Mouse (Mus musculus) mature B cell (primary cell): ENCODE data around the gene Atg2a.
"Not testable (repeated sequence)": the region's sequence is repeated elsewhere in the genome, so short reads cannot be mapped to it uniquely, and the experiment has no call there.

ENCODE experiments used
- in situ Hi-C: fragments of 300-500 bp; cut with MboI; formaldehyde crosslinking; loops from 2 replicates; pipeline ENCODE4 v1.14.3; 2019

Gene Atg2a

DNA sequence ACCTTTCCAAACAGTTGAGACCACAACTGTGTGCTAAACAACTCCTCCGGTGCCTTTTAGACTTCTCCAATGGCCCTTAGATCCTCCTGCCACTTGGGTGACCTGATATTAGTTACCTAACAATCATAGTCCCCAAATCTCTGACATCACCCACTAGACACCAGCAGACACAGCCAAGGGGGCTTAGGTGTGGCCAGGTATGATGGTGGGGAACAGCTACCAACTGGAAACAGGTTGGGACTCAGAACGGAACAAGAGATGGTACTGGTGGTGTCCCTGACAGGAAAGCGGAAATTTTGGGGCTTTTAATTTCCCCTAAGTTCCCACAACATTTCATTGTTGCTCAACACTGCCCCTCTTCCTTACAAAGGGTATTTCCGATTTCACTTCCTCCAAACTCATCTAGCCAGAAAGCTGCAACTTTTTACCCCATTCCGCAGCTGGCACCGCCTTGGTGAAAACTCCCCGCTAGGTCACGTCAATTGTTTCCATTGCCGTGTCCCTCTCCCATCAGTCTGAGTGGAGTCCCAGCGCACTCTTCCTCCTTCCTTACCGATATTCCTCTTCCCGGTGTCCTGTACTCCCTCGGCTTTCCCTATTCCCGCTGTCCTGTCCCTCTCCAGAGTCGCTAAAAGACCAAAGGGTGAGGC lies 34.4 kb downstream of the Atg2a start:
- in situ Hi-C loops, result no loop called here

DNA sequence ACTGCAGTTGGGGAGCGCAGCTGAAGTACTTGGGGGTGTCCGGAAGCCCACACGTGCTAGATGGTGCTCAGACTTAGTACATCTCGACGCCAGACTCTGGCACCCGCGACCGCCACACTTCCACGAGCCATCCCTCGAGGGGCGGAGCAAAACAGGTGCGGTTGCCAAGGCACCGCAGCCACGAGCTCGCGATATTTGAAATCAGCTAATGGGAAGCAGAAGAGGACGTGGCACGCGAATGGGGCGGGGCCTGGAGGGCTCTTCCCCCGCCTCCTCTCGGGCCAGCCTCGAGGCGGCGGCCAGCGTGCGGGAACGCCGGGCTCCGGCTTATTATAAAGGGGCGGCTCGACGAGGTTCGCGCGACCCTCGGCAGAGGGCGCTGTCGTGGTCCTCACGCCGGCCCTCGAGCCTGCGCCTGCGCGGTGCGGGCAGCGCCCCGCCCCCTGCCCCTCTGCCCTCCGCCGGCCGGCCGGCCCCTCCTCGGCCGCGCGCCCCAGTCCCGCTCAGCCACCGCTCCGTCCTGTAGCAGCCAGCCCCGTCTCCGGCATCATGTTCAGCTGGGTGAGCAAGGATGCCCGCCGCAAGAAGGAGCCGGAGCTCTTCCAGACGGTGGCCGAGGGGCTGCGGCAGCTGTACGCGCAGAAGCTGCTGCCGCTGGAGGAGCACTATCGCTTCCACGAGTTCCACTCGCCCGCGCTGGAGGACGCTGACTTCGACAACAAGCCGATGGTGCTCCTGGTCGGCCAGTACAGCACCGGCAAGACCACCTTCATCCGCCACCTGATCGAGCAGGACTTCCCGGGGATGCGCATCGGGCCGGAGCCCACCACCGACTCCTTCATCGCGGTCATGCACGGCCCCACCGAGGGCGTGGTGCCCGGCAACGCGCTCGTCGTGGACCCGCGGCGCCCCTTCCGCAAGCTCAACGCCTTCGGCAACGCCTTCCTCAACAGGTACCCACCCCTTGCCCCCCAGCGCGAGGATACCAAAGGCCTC lies 35.3 kb downstream of the Atg2a start, which contains the start of gene Ehd1:
Gene Ehd1, plus strand, starts transcription at position 300 of the 996 bp plus-strand sequence.
- in situ Hi-C loops, result no loop called here

DNA sequence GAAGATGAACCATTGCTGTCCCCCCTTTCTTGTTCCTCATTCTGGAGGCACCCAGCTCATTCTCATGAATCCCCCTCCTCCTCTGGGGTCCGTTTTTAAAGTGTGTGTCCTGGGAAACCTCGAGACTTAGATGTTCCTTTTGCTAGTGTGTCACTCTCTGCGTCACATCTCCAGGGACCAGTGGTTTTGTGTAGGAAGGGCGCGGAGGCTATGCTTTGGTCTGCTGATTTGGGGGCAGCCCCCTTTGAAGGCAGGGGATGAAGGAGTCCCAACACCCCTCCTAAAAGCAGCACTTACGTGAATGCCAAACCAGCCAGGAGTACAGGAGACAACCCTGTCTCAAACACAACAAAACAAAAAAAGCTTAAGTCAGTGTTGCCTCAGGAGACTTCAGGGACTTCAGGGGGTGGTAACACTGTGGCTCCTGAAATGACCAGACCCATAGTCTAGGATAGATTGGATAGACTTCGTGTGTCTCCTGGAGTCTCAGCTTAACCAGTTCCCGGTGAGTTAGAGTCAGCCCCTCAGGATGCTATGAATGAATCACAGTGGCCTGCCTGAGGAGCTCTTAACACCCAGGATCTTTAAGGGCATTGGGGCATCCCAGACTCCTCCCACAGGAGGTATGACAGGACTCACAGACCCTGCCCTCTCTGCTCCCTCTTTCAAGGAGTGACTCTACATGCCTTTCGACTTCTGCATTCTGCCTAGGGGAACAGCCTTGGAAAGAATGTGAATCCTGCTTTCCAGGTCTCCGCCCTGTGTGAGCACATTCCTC lies 36.4 kb downstream of the Atg2a start:
- in situ Hi-C loops, result no loop called here

DNA sequence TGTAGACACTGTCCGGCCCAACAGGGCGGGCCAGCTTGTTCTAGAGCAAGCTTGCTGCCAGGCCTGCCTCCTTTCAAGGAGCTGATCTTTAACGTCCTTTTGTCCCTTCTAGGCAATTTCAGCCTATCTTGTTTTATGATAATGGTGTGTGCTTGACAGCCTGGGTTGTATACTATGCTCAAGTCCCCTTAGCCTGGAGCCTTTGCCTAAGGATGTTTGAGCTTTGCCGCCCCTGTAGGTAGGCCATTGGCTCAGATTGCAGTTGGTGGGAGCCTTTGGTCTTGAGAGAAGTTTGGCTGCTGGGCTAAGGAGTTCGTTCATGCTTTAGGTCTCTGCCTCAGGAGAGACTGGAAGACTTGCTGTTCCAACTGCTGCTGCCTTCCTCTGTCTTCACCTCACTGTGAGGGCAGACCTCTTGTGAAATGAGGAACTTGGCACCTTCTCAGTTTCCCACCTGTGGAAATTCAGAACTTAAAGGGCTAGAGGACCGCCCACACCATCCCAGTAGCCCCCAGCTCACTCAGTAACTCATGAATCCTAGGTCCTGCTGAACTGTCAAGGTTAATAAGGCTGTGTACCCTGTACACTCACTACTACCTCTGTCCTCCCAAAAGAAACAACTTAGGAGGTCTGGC lies 37.1 kb downstream of the Atg2a start:
- in situ Hi-C loops, result no loop called here

DNA sequence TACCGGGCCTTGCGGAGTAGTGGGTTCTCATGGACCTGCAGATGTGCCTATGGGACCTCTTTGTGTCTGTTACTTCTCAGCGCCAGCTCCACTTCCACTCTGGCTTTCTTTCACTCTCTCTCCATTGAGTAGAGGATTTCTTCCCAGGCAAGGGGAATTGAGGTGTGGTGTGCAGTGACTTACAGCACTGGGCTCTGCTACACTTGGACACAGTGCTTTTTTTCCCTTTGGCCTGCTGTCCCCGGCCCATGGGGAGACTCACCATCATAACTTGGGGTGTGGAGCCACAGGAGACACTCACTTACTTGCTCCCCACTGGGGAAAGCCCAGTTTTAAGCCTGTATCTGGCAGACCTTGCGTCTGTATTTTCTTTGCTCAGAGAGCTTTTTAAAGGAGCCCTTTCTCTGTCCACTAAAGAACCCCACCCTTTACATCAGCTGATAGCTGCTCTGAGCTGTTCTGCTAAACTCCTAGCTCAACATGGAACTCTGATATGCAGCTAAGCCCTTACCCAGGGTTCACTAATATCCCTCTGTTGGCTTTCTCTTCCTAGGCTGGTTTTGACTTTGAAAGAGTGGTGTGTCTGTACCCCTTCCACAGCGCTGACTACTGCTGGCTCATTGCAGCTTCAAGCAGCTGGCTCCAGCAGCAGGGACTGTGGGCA lies 38.1 kb downstream of the Atg2a start:
- in situ Hi-C loops, result no loop called here

DNA sequence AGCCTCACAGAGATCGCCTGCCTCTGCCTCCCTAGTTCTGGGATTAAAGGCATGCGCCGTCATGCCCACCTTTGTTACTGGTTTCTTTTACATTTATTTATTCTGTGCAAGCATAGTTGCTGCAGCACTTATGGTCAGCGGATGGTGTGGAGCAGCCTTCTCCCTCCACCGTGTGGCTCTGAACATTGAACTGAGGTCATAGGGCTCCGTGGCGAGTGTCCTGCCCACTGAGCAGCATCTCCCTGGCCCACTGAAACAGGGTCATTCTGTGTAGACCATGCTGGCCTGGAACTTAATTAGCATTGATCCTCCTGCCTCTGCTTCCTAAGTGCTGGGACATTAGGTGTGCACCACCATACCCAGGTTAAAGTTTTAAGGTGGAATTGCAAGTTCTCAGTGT lies 39.1 kb downstream of the Atg2a start:
- in situ Hi-C loops, result no loop called here

DNA sequence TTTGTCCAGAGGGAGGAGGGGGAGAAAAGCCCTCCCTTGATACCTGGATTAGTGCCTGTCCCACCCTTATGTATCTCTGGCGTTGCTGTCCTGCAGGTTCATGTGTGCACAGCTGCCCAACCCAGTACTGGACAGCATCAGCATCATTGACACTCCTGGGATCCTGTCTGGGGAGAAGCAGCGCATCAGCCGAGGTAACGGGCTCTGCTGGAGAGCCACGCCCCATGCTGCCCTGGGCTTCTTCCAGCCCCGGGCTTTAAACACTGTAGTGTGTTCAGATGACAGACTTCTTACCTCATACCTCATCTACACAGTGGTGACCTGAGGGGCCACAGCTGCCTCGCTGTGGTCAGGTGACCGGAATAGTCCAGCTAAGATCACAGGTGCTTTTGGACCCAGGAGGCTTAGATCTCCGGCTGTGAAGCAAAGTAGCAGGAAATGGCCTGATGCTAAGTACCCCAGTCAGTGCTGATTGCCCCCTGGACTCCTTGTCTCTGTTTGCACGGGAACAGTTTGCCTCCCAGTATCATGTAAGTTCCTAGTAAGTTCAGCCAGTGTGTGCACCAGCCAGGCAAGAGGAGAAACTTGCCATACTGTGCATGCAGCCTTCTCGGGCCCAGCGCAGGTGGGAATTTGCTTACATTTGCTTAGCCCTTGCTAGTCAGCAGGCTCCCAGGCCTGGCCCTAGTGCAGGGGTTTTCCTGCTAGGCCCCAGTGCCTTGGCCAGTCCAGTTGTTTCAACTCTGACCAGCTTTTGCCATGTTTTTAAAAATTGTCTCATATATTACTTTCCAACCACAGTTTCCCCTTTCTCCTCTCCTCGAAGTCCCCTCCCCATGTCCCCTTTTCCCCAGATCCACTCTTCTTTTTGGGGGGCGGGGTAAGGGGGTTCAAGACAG lies 39.9 kb downstream of the Atg2a start:
- in situ Hi-C loops, result no loop called here

DNA sequence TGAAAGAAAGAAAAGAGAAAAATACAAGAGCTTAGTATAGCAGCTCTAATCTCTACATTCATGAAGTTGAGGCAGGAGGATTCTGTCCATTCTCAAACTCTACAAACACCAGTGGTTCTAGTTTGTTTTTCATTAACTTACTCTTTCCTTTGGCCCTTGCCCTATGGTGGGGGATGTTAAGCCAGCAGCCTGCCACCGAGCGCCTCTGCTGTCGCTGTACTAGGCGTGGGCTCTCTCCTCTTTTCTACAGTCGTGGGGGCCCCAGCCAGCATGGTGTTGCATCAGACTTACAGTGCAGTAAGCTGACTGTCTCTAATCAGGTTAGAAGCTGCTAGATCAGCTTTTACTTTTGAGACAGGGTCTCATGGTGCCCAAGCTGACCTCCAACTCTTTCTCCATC lies 41.5 kb downstream of the Atg2a start:
- in situ Hi-C loops, result no loop called here

DNA sequence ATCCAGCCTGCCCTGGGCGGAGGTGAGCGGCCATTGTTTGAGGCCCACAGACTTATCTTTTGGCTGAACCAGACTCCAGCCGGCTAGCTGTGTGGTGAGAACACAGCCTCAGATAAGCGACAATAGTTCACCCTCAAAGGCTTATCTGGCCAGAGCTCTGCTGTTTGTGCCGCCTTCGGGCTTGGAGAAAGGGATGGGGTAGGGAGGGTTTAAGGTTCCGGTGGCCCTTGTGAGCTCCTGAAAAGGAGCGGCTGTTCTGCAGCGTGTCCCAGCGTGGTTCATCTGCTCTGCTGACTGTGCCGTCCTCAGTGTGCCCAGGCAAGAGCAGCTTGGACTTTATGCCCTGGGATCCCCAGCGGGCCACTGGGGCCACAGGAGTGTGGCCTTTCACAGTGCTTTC lies 43.0 kb downstream of the Atg2a start:
- in situ Hi-C loops, result no loop called here

DNA sequence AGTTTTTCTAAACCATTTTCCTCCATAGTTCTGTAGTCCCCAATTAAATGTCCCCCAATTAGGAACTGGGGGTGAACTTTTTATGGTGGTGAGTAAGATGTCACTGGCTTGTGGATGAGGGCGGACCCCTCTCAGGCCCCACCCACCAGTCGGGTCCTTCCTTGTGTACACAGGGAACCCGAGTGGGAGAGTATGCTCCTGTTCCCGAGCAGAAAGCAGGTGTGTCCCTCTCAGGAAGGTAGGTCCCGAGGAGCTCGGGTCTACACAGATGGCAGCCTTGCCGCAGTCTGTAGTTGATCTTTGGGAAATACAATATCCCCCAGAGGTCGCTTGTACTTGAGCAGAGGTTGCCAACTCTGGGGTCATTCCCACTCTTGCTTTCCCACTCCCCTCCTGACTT lies 43.8 kb downstream of the Atg2a start:
- in situ Hi-C loops, result no loop called here

DNA sequence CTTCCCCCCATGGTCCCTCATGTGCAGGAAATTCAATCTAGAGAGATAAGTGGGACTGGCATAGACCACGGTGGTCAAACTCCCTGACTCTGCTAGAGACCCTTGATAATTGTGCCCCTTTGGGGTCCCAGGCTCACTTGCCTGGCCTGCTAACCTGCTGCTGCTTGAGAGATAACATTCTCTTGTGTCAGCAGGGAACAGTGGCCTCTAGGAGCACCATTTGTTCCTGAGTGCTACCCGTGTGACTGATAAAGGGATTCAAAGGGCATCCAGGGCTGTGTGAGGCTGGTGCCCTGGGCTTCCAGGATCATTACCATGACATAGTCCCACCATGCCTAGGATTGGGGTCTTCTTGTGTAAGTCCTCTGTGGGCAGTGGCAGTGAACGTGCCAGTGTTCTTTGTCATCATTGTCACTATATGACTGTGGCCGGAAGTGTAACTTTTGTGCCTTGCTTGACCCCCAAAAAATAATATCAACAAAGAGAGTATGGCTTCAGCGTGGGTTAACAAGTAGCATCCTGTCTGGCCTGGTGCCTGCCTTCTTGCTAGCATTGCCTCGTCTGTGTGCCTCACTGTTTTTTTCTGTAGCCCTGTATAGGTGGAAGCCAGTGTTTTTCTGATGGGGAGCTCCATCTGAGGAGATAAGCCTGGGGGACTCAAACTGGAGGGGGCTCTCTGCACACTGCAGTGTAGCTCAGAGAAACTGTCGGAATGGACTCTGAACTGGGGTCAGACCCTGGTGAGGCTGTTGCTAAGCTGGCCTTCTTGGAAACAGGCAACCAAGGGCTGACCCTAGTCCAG lies 44.4 kb downstream of the Atg2a start:
- in situ Hi-C loops, result no loop called here

DNA sequence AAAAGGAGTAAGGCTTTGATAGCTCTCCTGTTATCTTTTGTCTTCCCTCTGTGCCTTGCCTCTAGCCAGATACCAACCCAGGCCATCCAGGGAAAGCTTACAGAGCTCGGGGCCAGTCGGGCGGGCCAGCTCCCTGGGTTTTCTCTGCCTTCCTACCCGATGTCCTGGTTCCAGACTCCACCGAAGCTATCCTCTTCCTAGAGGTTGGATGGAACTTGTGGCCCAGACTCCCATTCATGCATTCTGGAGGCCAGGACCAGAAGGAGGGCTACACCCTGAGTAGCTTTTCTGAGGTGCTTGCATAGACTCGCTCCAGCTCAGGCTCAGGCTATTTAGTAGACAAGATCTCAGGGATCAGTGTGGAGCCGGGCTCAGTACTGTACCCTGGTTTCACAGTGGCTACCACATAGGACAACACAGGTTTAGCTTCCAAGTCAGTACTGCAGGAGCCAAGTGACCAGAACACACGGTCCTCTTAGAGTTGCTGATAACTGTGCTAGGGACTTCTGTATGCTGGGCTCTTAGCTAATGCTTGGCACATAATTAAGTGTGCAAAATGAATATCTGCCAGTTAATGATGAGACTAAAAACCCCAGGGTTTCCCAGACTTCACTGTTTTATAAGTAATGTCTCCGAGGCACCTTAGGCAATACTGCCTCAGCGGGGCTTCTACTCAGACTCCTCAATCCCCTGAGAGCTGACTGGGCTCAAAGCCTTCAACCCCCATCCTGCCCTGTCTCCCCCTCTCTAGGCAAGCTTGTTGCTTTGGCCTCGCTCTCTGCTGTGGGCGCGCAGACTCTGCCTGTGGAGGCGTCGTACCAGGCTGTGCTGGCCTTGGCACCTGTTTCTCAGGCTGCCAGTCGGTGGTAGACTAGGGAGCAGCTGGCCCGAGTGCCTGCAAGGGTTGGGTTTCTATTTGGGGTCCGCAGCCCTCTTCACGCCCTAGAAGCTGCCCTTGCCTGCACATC lies 45.2 kb downstream of the Atg2a start:
- in situ Hi-C loops, result no loop called here

DNA sequence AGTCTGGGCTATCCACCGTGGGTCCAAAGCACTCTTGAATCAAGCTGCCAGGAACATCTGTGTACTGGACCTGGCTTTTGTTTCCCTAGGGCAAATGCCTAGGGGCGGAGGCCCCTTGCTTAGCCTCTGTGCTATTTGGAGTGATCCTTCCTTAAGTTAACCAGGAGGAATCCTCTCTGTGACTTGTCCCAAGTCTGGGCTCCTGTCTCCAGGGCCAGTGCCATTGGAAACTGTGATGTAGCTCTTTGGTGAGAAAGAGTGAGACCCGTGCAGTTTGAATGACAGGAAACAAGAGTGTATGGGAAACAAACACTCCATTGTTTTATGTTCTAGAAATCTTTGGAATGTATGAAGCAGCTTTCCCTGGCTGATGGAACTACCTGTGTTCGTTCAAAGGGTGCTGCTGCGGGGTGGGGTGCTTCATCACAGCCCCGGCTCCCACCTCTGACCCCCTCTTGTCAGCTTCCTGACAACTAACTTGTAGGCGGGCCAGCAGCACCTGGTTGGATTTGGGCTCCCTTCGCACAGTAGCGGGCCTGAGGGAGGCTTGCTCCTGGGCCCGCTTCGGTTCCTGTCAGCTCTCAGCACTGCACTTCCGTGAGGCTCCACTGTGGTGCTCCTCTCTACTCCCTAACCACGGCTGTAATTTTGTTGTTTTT lies 46.9 kb downstream of the Atg2a start:
- in situ Hi-C loops, result no loop called here

DNA sequence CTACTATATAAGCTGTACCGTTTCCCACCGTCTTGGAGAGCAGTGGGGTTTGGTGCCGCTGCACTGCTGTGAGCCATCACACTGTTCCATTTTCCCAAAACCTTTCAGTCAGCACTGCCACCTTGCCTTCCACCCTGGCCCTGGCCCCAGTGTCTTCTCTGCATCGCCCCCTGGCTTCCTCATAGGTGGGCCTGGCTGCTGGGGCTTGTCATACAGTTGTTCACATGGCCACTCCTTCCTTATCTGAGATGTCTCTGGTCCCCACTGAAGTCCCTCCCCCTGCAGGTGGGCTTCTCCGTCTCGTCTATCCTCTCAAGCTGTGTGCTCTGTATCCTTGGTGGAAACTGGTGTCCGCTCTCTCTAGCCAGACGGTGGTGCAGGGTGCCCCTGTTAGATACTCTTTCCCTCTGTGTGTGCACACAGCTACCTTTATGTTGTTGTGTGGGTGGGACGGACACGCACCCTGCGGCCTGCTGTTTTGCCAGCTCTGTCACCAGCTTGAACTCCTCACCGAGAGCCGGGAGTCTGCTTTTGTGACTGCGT lies 48.3 kb downstream of the Atg2a start:
- in situ Hi-C loops, result no loop called here

DNA sequence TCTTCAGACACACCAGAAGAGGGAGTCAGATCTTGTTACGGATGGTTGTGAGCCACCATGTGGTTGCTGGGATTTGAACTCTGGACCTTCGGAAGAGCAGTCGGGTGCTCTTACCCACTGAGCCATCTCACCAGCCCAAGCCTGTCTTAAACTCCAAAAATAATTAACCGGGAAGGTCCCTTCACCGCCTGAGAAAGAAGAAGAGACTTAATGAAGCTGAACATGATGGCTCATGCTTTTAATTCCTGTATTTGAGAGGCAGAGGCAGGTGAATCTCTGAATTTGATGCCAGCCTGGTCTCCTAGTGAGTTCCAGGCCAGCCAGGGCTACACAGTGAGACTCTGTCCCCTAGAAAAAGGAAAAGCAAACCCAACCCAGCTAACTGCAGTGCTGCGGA lies 49.2 kb downstream of the Atg2a start:
- in situ Hi-C loops, result not testable (repeated sequence)

DNA sequence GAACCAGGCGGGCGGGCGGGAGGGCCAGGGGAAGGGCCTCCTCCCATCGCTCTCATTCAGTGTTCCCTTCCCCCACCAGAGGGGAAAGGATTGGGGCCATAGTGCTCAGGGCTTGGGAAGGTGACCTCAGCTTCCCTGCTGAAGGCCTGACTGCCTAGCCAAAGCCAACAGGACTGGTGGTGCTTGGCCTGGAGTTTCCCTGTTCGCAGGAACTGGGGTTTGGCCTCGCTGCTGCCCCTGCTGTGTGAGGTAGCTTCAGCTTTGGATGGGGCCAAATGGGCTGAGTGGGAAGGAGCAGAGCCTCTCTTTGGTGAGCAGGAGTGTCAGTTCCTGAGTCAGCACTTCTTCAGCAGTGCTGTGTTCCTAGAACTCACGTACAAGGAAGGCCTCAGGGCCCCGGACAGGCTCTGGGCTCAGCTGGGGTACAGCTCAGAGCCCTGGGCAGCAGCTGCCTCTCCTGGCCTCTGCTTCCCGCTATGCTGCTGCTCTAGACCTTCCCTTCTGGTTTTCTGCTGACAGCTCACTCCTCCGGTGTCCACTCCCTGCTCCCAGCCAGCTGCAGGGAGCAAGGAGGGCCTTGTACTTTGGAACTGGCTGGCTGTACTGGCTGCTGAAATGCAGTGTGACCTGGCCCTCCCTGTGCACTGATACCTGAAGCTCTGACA lies 49.8 kb downstream of the Atg2a start:
- in situ Hi-C loops, result no loop called here

DNA sequence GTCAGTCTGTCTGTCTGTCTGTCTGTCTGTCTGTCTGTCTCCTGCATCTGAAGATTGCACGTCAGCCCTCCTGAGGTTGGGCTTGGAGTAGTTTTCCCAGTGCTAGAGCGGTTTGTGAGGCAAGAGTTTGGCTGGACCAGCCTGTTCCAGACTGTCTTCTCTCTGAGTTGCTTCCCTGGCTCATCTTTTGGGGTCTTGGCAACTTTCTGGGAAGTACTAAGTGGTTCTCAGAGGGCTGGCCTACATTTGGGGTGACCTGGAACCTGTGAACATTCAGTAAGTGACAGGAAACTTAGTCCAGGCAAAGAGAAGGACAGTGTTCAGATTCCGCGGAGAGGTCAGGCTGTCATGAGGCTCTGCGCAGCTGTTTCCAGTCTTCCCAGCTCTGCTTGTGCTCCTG lies 50.8 kb downstream of the Atg2a start:
- in situ Hi-C loops, result no loop called here
